Mouse (Mus musculus): Measurements from ENCODE around the gene Trim67.

DNA sequence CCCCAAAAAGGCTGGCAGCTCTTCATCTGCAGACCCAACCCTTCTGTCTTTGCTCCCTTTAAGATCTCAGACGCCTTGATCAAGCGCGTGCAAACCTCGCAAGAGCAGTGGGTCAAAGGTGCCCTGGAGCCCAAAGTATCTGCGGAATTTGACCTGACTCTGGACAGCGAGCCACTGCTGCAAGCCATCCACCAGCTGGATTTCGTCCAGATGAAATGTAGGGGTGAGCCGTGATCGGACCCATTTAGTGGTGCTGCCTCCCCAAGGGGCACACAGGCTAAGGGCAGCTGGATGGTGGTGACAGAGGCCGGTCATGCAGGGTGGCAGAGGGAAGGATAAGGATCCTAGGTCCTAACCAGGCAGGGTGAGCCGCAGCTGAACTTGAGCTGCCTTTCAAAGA lies 27.2 kb downstream of the Trim67 start:
- no peak for TF ChIP-seq CTCF (IDR thresholded peaks at IDR 0.05; ENCODE audit: low read depth)
- no peak for TF ChIP-seq EP300 (IDR thresholded peaks at IDR 0.05; ENCODE audit: low read depth)
